Mouse (Mus musculus) myocyte (in vitro differentiated cells): ENCODE measurements at regions not wholly inside any gene's neighbourhood (a gene's known extent, or its start where the extent isn't known, plus 50 kb on each side); places are given as distances from the start of the nearest gene placed in this dataset.

Experiments
- H3K27me3 ChIP-seq: one replicate; pipeline ENCODE4 v1.6.1; 2011; ENCODE audit not compliant: control insufficient read depth, insufficient read depth, insufficient read length
- H3K36me3 ChIP-seq: one replicate; pipeline ENCODE4 v1.6.1; 2011; ENCODE audit not compliant: control insufficient read depth, insufficient read depth
- H3K4me2 ChIP-seq: one replicate; pipeline ENCODE4 v1.6.1; 2011; ENCODE audit warnings: low read depth, control low read depth
- H3K4me3 ChIP-seq: one replicate; pipeline ENCODE4 v1.5.1; 2011; ENCODE audit warnings: mild to moderate bottlenecking, control low read depth, moderate library complexity
- H3K79me2 ChIP-seq: one replicate; pipeline ENCODE4 v1.6.1; 2011; ENCODE audit not compliant: control insufficient read depth, insufficient read depth
- H3ac ChIP-seq: one replicate; pipeline ENCODE4 v1.6.1; 2011; ENCODE audit not compliant: control insufficient read depth, insufficient read length
- CEBPB ChIP-seq: IDR thresholded peaks from 2 replicates; pipeline ENCODE4 v1.6.1; 2011; ENCODE audit warnings: mild to moderate bottlenecking, moderate library complexity; ENCODE audit not compliant: poor library complexity, insufficient read depth, severe bottlenecking
- E2F4 ChIP-seq: IDR thresholded peaks from one replicate; pipeline ENCODE4 v1.6.1; 2011; ENCODE audit warnings: mild to moderate bottlenecking, control low read depth, moderate library complexity; ENCODE audit not compliant: insufficient read depth
- MAX ChIP-seq: IDR thresholded peaks from one replicate; pipeline ENCODE4 v1.6.1; 2011; ENCODE audit warnings: low read depth, mild to moderate bottlenecking, control low read depth
- MYOD1 ChIP-seq, 3 experiments: IDR thresholded peaks; one replicate each; pipeline ENCODE4 v1.6.1; 2011; ENCODE audit warnings: control low read depth in 2 of 3, low read depth in 2 of 3, mild to moderate bottlenecking in 2 of 3, moderate library complexity in 1 of 3; ENCODE audit not compliant: insufficient read length in 2 of 3, control insufficient read depth in 1 of 3
- MYOG ChIP-seq, 3 experiments: IDR thresholded peaks; one replicate each; pipeline ENCODE4 v1.6.1; 2011; ENCODE audit warnings: control low read depth in 2 of 3, low read depth in 2 of 3, mild to moderate bottlenecking in 2 of 3; ENCODE audit not compliant: insufficient read length in 2 of 3, control insufficient read depth in 1 of 3, insufficient read depth in 1 of 3
- POLR2A ChIP-seq: IDR thresholded peaks from one replicate; pipeline ENCODE4 v1.6.1; 2011; ENCODE audit warnings: low read depth, mild to moderate bottlenecking, control low read depth, moderate library complexity; ENCODE audit not compliant: insufficient read length
- POLR2AphosphoS2 ChIP-seq: IDR thresholded peaks from one replicate; pipeline ENCODE4 v1.6.1; 2011; ENCODE audit warnings: low read depth, control low read depth; ENCODE audit not compliant: insufficient read length
- REST ChIP-seq: IDR thresholded peaks from one replicate; pipeline ENCODE4 v1.6.1; 2011; ENCODE audit warnings: mild to moderate bottlenecking, control low read depth, moderate library complexity; ENCODE audit not compliant: insufficient read depth, insufficient read length
- SRF ChIP-seq: IDR thresholded peaks from one replicate; pipeline ENCODE4 v1.6.1; 2011; ENCODE audit warnings: low read depth; ENCODE audit not compliant: control insufficient read depth, insufficient read length
- TCF12 ChIP-seq: IDR thresholded peaks from one replicate; pipeline ENCODE4 v1.6.1; 2011; ENCODE audit warnings: mild to moderate bottlenecking, control low read depth; ENCODE audit not compliant: poor library complexity, insufficient read depth, severe bottlenecking
- TCF3 ChIP-seq: IDR thresholded peaks from one replicate; pipeline ENCODE4 v1.6.1; 2011; ENCODE audit warnings: low read depth, control low read depth; ENCODE audit not compliant: insufficient read length
- USF1 ChIP-seq: IDR thresholded peaks from one replicate; pipeline ENCODE4 v1.6.1; 2011; ENCODE audit warnings: low read depth, mild to moderate bottlenecking, control low read depth, moderate library complexity

DNA sequence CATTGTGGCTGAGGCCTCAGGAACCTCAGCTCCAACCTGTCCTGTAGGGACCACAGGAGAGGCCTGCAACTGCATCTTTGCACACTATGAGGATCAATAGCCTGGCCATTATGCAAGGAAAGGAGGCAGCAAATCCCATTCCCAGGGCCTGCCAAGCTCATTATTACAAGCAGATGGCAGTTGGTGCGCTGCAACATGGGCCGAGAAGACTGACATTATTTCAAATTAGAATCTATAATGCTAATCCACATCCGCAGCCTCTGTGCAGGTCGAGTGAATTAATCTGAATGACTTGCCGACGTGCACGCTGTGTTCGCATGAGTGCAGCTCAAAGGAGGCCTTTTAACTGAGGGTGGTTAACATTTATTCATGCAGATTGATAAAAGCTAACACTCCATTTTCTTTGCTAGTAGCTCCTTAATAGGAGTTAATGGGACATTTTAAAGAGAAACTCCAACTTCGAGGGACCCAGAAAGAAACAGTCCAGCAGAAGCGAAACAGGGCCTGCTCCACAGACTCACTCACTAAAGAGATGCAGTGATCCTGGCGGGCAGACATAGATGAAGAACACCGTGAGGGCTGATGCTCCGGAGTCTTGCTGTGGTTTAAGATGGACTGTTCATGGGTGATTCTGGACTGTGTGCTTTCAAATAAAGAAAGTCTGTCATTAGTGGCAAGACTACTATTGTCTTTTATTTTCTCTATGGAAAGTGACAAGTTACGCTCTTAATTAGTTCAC, 404.9 kb downstream of the Irx1 start:
- Histone ChIP-seq H3K79me2 (no peaks in the 10 kb centered on the region), H3K36me3 (no peaks in the 10 kb centered on the region), H3ac (no peak overlapping the region), H3K4me3 (no peak overlapping the region), H3K4me2 (no peak overlapping the region), H3K27me3 (no peaks in the 10 kb centered on the region)
- TF ChIP-seq TCF12 (no peak), USF1 (no peak), CEBPB (no peak), E2F4 (no peak), TCF3 (no peak), MYOG (IDR thresholded peaks at IDR 0.05; ENCODE audit: control insufficient read depth in 1 of 3, insufficient read depth in 1 of 3, insufficient read length in 2 of 3, low read depth in 2 of 3) (no peak), MYOD1 (IDR thresholded peaks at IDR 0.05; ENCODE audit: control insufficient read depth in 1 of 3, insufficient read length in 2 of 3, low read depth in 2 of 3) (no peak), SRF (no peak), POLR2AphosphoS2 (no peak), REST (no peak), MAX (no peak), POLR2A (no peak)

DNA sequence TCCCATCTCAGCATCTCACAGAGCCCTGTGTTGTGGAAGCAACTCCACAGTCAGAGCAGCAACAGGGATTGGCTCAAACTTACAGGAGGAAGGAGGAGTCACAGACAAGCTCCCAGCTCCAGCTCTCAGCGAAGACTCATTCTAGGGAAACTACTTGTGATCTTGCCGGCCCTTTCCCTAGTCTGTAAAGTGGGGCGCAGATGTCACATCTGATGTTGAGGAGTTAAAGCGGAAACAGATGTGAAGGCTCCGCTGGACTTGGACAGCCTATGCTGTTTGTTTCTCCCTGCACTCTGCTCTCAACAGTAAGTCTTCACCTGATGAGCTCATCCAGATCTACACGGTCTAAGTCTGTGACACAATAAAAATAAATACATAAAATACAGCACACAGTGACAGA, 408.1 kb downstream of the Irx1 start:
- H3K27me3 ChIP-seq, result no peaks in the 10 kb centered on the region
- no peaks in the 10 kb centered on the region for H3K79me2 ChIP-seq
- no peak overlapping the region for H3ac ChIP-seq
- no peaks in the 10 kb centered on the region for H3K36me3 ChIP-seq
- no peak overlapping the region for H3K4me2 ChIP-seq
- no peak for TF ChIP-seq POLR2AphosphoS2
- TF ChIP-seq TCF12, result no peak
- TF ChIP-seq SRF, result no peak
- TF ChIP-seq REST, result no peak
- no peak for TF ChIP-seq MYOD1 (IDR thresholded peaks at IDR 0.05; ENCODE audit: control insufficient read depth in 1 of 3, insufficient read length in 2 of 3, low read depth in 2 of 3)
- no peak for TF ChIP-seq MAX
- TF ChIP-seq CEBPB, result no peak
- TF ChIP-seq POLR2A, result no peak
- TF ChIP-seq TCF3, result no peak
- TF ChIP-seq MYOG (IDR thresholded peaks at IDR 0.05; ENCODE audit: control insufficient read depth in 1 of 3, insufficient read depth in 1 of 3, insufficient read length in 2 of 3, low read depth in 2 of 3), result no peak
- no peak for TF ChIP-seq USF1
- TF ChIP-seq E2F4, result no peak
- H3K4me3 ChIP-seq, result no peak overlapping the region

DNA sequence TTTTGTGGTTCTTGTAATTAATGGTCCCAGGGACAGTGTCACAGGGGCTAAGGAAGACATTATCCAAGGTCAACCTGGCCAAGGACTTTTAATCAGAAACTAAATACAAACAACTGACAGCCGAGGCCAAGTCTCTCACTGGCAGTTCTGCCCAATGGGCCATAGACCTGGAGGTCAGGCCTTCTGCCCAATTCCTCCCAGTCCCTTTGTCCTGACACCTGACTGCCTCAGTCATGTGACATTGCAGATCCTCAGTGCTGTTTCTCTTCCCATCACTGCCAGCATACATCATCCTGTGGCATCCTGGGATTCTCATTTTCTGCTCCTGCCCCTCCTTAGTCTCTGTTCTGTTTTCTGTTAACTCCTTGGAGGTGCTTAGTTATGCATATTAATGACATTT, 413.4 kb downstream of the Irx1 start:
- H3K36me3 ChIP-seq, result no peaks in the 10 kb centered on the region
- no peaks in the 10 kb centered on the region for H3K79me2 ChIP-seq
- H3K27me3 ChIP-seq, result no peaks in the 10 kb centered on the region
- no peak overlapping the region for H3K4me2 ChIP-seq
- no peak overlapping the region for H3K4me3 ChIP-seq
- no peak for TF ChIP-seq CEBPB
- no peak for TF ChIP-seq E2F4
- TF ChIP-seq USF1, result no peak
- no peak for TF ChIP-seq SRF
- TF ChIP-seq POLR2A, result no peak
- TF ChIP-seq MYOG (IDR thresholded peaks at IDR 0.05; ENCODE audit: control insufficient read depth in 1 of 3, insufficient read depth in 1 of 3, insufficient read length in 2 of 3, low read depth in 2 of 3), result no peak
- TF ChIP-seq TCF12, result no peak
- no peak for TF ChIP-seq MYOD1 (IDR thresholded peaks at IDR 0.05; ENCODE audit: control insufficient read depth in 1 of 3, insufficient read length in 2 of 3, low read depth in 2 of 3)
- no peak for TF ChIP-seq POLR2AphosphoS2
- TF ChIP-seq TCF3, result no peak
- TF ChIP-seq REST, result no peak
- no peak for TF ChIP-seq MAX
- no peak overlapping the region for H3ac ChIP-seq

DNA sequence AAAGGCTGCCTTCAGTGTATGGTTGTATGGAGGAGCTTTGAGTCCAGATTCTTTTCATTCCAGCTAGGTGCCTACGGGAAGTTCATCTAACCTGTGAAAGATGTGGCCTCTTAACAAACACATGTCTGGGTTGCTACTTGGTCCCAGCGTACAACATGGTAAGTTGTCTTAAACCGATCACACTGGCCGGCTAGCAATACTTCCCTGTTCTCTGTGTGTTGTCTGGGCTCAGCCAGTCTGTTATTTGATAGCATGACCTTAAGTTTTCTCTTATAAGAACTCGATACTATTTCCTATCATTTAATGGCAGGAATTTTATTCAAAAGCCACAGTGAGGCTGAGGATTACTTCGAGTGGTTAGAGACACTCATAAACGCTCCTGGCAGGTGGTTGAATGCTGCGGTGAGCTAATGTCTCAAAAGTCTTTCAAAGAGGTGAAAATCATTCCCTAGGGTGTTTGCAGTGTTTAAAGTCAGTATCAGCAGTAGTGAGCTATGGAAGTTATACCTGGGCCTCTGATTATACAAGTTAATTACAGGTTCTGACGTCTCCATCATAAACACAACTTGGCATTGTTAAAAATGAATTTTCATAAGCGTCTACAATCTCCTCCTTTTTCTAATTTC, 414.2 kb downstream of the Irx1 start:
- H3K27me3 ChIP-seq, result no peaks in the 10 kb centered on the region
- H3K4me2 ChIP-seq, result no peak overlapping the region
- no peaks in the 10 kb centered on the region for H3K36me3 ChIP-seq
- no peaks in the 10 kb centered on the region for H3K79me2 ChIP-seq
- TF ChIP-seq E2F4 (no peak), CEBPB (no peak), REST (no peak), MYOD1 (IDR thresholded peaks at IDR 0.05; ENCODE audit: control insufficient read depth in 1 of 3, insufficient read length in 2 of 3, low read depth in 2 of 3) (no peak), TCF12 (no peak), SRF (no peak), POLR2A (no peak), MAX (no peak), MYOG (IDR thresholded peaks at IDR 0.05; ENCODE audit: control insufficient read depth in 1 of 3, insufficient read depth in 1 of 3, insufficient read length in 2 of 3, low read depth in 2 of 3) (no peak), TCF3 (no peak), USF1 (no peak), POLR2AphosphoS2 (no peak)
- no peak overlapping the region for H3K4me3 ChIP-seq
- no peak overlapping the region for H3ac ChIP-seq
